Mouse (Mus musculus): ENCODE results near the gene Rnf114.

The Rnf114 gene

GRCm38 (mm10) chr2:167475596-167475995, 16.8 kb upstream of the Rnf114 start:
- no peak for DNase-seq

- no peak for DNase-seq
Measured at GRCm38 (mm10) chr2:167476200-167476688, 16.2 kb upstream of the Rnf114 start.

GRCm38 (mm10) chr2:167476762-167477161, 15.7 kb upstream of the Rnf114 start:
- DNase-seq: no peak

- DNase-seq: no peak
Measured at GRCm38 (mm10) chr2:167478128-167478527, 14.3 kb upstream of the Rnf114 start.

- DNase-seq: no peak
Measured at GRCm38 (mm10) chr2:167479501-167479900, 12.9 kb upstream of the Rnf114 start.

GRCm38 (mm10) chr2:167482681-167483080, 9.8 kb upstream of the Rnf114 start:
- no peak for DNase-seq

GRCm38 (mm10) chr2:167483081-167483826, 9.2 kb upstream of the Rnf114 start:
- no peak for DNase-seq

GRCm38 (mm10) chr2:167483827-167484410, 8.5 kb upstream of the Rnf114 start:
- no peak for DNase-seq

GRCm38 (mm10) chr2:167484932-167485331, 7.5 kb upstream of the Rnf114 start:
- DNase-seq: no peak

GRCm38 (mm10) chr2:167485501-167486377, 6.7 kb upstream of the Rnf114 start:
- DNase-seq: no peak

GRCm38 (mm10) chr2:167486573-167486972, 5.9 kb upstream of the Rnf114 start:
- no peak for DNase-seq

- DNase-seq: no peak
Measured at GRCm38 (mm10) chr2:167487551-167487950, 4.9 kb upstream of the Rnf114 start.

GRCm38 (mm10) chr2:167487994-167488393, 4.5 kb upstream of the Rnf114 start:
- DNase-seq: no peak

GRCm38 (mm10) chr2:167490813-167491525, 1.5 kb upstream of the Rnf114 start:
- DNase-seq: no peak

- peak; percentile 94 for DNase-seq
Measured at GRCm38 (mm10) chr2:167492713-167493636, 530 bp downstream of the Rnf114 start, which contains the start of gene Spata2. TSS of gene Spata2 (minus strand) at chr2:167492887.

GRCm38 (mm10) chr2:167496437-167496836, 4.0 kb downstream of the Rnf114 start:
- no peak for DNase-seq

GRCm38 (mm10) chr2:167497272-167497671, 4.8 kb downstream of the Rnf114 start:
- peak; percentile 77 for DNase-seq

GRCm38 (mm10) chr2:167502554-167503252, 10.3 kb downstream of the Rnf114 start:
- no peak for DNase-seq

- DNase-seq: peak; percentile 93
Measured at GRCm38 (mm10) chr2:167503253-167503895, 10.9 kb downstream of the Rnf114 start.

GRCm38 (mm10) chr2:167503896-167504349, 11.5 kb downstream of the Rnf114 start:
- peak; percentile 72 for DNase-seq
